Mouse (Mus musculus): ENCODE data around the gene Grin3b.
A peak's percentile ranks its signal among the peaks of the same experiment; 100 is the strongest.

DNA sequence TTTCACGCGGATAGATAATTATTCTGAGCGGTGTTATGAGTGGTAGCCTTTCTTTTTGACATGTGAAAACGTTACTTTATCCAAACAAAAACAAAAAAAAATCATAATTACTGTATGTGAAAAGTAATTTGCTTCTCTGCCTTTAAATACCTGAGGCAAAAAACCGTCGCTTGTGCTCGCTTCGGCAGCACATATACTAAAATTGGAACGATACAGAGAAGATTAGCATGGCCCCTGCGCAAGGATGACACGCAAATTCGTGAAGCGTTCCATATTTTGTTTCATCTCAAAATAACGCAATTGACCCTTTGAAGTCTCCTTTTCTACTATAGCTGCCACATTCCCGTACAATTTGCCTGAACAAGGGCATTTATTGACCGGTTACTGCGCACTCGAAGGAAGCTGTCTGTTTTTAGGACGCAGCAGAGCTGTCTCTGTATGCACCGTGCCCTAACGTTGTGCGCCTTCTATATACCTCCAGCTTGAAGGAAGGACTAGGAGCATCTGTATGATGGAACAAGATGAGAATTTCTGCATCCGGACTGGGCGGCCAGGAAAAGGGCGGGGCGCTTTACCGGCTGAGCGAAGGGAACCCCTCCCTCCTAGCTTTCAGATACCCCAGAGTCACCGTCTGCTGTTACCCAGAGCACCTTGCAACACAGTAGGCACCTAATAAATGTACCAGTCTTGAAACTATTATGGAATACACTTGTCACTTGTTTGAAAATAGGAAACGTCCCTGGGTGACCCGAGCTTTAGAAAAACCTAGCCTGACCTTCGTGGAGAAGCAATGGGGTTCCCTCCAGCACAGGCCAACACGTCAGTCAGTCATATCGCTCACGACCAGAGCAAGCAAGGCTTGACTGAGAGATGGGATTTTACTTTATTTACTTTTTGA, 15.1 kb downstream of the Grin3b start:
- TF ChIP-seq POLR2A (IDR thresholded peaks at IDR 0.05; ENCODE audit: low read depth, low read length) (peak; percentile 59; the same call in 1 of the 2 replicates), CTCF (IDR thresholded peaks at IDR 0.05; ENCODE audit: extremely low read depth, insufficient read depth, insufficient read length, insufficient replicate concordance) (no peak)
